Mouse (Mus musculus) spleen, adult 18-20 months (tissue): ENCODE results near the gene Il12b.

ENCODE experiments used
- DNase-seq, 2 experiments: peaks; one replicate each; pipeline ENCODE4 v3.0.0; 2022; ENCODE audit warnings: mixed read lengths in 2 of 2

The Il12b gene

DNA sequence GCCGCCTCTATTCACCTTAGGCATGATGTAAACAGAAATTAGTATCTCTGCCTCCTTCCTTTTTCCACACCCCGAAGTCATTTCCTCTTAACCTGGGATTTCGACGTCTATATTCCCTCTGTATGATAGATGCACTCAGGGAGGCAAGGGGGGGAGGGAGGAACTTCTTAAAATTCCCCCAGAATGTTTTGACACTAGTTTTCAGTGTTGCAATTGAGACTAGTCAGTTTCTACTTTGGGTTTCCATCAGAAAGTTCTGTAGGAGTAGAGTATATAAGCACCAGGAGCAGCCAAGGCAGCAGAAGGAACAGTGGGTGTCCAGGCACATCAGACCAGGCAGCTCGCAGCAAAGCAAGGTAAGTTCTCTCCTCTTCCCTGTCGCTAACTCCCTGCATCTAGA is at the start of gene Il12b:
Gene Il12b (plus strand): TSS at position 301 of the 400 bp plus-strand sequence.
- DNase-seq, result no peak

DNA sequence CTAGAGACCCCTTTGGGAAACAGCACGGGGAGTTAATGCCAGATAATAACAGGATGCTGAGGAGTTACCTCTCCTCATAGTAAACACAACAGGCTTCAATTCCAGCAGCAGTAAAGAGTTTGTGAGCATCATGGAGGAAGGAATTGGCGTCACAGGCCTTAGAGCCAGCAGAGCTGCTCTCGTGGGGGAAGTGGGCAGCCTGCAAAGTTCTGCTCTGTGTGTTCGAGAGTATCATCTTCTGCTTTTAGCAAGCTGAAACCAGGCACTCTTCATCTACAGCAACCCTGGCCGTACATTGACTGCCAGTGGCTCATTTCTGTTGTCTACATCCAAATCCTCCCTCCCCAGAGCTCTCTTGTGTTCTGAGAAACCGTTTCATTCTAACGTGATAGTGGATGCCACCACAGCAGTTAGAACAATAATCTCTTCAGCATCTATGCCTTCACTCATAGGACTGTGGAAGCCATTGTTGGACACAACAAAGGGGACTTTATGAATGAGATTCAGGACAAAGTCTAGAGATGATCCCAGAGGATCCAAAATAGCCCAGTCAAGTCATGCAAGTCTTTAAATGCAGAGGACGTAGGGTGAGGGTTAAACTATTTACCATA is 44.9 kb upstream of the Il12b start:
- DNase-seq, result no peak

DNA sequence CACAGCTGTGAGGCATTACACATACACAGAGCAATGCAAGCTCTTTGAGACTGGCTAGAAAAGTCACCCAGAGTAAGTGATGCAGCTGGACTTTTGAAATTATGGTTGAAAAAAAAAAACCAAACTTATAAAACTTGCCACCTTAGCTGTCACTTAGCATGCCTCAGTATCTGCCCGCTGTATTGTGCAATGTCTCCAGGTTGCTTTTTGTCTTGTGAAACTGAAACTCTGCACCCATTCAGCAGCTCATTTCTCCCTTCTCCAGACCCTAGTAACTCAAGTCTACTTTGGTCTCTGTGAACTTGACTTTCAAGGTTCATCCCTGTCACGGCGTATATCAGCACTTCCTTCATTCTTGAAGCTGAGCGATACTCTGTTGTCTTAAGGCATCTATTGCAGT is 43.7 kb upstream of the Il12b start:
- DNase-seq, result no peak

DNA sequence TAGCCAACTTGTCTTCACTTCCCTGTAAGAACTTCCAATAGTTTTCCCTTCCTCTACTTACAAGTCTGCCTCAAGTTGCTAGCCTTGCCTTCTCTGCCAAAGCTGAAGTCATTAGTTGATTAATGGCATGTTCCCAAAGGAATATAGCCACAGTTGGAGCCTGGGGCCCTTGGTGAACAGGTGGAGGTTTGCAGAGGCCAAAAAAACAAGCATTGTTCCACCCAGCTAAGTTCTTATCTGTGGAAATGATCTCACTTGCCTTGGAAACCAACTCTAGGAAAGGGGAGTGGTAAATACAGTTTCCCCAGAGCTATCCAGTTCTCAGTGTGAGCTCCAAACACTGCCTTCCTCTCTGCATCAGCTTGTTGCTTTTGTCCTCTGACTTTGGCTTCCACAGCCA is 35.3 kb upstream of the Il12b start:
- DNase-seq, result no peak

DNA sequence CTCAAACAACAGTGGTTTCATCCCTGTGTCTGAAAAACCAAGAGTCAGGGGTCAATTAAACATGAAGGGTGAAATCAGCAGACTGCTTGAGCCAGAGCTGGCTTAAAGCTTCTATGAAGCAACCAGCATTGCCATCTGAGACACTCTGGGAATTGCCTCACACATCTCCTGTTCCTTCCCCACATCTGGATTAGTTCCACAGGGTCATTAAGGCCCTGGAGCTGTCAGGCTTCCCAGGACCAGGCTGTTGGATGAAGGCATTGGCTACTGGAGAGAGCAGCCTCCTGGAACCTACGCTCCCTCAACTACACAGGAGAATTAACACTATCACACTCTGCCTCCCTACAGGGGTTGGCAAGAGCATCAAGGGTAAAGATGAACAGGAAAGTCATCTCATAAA is 32.2 kb upstream of the Il12b start:
- DNase-seq, result no peak

DNA sequence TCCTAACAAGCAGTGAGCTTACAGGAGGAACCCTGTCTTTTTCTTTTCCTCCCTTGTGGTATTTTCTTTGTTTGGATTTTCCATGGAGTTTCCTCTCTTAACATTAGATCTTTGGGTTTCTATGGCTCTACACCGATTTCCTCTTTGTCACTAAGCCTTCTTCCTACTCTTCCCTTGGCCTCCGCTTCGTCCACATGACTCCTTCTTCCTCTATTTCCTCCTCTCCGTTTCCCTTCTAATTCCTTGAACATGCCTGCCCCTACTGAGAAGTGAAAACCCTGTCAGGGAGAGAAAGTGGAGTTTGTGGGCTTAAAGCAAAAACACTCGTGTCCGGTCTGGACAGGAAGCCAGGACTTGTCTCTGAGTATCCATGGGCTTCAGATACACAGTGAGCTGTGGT is 27.0 kb upstream of the Il12b start:
- DNase-seq, result no peak

DNA sequence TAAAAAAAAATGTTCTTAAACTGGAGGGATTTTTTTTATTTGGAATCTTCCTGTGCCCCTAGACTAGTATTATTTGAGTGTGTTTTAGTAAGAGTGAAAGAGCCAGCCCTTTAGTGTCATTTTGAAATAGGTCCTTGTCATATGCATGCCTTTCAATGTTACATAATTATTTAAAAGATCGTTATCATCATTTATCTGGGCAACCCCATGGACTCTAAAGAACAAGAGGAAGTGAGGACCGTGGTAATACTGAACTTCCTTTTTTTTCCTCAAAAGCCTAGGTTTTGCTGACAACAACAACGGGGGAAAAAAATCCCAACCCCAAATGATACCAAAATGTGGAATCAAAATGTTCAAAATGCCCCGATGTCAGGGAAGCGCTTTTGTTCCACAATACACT is 22.0 kb upstream of the Il12b start:
- DNase-seq, result no peak

DNA sequence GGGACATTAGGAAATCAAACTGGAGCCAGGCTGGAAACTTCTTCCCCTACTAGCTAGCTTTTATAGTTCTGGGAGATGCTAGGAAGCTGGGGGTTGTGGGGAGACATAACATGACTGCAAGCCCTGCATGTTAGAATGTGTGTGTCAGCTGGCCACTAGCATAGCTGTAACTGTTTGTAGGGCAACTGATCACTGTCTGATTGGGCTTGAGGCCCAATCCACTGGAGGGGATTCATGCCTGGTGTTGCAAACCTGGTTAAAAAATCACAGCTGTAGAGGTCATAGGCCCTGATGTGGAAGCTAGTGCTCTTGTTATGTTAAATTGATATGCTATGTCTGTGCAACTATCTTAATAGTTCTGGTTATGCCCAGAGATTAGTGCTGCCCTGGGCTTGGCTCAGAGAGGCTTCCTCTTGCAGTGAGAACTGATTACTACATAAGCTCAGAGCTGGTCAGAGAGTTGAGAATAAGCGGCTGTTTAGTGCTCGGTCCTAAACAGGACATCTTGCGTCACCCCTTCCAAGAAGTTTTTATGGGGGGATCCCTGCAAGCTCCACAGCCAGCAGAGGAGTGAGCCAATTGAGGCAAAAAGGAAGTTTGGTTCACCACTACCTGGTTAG is 19.3 kb upstream of the Il12b start:
- no peak for DNase-seq

DNA sequence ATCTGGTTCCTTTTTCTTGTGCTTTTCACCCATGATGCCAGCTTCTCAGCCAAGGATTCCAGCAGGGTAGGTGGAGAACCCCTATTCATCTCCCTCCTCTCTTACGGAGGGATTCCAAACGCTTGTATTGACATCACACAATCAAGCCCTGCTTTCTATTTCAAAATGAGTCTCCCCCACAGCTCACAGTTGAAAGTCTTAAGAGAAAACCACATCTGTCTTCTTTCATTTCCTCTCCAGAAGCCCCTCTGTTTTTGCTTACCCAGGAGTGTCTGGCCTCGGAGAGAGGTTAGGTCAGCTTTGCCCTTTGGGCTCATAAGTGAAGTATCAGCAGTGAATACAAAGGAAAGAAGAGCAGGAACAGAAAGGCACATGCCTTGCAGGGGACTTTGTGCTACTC is 17.7 kb upstream of the Il12b start:
- DNase-seq, result no peak

DNA sequence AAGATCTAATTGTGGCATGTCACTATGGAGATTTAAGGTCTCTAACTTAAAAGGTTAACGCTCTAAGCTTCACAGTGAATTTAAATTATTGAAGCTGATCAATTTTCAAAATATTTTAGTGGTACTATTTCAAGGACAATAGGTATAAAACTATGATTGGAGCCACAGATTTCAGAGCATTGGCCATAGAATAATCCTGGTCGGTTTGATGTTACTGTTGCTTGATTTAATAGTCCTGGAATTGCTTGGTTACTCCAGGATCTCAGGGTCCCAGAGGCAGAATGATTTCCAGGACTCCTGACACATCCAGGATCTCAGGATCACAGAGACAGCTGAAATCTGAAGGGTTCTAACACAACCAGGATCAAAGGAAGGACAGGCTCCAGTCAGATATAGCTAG is 12.8 kb upstream of the Il12b start:
- no peak for DNase-seq

DNA sequence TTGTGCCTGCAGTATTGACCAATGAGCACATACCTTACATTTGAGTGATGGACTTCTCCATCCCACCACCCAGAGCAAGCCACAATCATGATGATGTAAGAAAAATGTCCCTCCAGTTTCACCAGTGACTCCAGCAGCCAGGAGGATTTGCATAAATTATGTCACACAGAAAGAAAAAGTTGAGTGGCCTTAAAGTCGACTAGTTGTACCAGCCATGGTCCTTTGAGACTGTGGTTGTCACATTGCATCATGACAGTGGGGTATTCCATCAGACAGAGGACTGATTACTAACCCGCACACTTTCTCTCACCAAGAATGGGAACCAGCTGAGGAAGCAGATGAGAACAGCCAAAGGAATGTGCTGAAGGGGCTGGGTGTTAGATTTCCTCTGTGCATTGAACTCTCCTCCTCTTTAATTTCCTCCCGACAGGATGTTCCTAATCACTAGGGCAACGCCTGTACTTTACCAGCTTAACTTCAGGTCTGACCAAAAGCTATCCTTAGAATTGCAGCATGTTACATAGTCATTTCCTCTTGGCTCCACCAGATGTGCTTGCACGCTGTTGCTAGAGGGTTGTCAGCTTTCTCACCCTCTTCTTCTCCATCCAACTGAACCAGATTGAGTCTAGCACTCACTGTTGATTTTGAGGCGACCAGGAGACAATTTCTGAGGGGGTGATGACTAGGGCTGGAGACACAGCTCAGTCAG is 9.7 kb upstream of the Il12b start:
- DNase-seq, result no peak

DNA sequence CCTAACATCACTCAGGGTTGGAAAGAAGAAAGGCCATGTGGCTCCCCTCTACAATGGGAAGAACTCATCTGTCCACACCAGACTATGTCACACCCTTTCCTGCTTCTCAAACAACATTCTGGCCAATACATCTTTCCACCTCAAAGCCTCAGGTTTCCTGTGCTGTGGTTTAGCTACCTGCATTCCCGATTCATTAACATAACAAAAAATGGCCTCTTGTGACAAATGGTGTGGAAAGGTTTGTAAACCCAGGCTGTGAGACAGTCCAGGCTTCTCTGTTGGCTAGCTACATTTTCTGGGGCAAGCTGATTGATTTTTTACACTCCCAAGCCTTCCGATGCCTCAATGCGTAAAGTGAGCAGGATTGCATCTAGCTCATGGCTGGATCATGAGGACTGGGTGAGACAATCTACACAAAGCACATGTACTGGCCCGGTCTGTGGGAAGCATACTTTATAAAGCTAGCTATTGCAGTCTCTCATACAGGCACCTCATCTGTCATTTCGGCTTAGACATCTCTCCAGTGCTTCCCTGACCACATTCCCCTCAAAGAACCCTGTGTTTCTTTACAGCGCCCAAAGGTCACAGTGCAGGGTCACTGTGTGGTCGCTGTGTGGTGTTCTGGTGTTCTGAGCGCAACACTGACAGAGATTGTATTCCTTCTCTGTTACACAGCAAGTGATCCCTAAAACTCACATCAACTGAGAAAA is 6.6 kb upstream of the Il12b start:
- no peak for DNase-seq

DNA sequence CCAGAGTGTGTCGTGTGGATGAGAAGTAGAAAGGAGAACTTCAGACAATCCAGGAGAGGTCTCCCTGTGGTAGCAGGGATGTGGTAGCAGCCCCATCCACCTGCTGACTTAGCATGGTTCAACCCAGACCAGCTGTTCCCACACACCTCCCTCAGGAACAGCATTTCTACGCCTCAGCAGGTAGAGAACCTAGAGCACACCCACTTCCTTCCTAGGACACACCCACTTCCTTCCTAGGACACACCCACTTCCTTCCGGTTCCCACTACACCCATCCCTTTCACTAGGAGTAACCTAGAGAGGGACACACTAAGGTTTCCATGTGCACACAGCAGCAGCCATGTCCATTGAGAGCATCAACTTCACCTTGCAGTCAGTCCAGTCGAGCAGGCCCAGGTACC is 4.5 kb upstream of the Il12b start:
- DNase-seq, result no peak

DNA sequence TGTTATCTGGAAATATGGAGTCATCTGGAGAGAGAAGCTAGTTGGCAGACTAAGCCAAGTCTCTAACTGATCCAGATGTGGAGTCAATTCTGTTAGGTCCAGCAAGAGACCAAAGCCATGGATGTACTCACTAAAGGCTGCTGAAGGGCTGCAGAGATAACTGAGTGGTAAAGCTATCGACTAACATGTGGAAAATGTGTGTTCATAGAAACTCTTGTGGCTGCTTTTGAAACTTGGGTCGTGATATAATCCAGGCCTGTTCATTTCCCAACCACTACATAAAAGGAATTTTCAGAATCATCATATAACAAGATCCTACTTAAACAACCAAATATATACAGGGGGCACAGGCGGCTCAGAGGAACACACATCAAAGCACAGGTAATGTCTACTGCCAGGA is 2.3 kb upstream of the Il12b start:
- DNase-seq, result no peak

DNA sequence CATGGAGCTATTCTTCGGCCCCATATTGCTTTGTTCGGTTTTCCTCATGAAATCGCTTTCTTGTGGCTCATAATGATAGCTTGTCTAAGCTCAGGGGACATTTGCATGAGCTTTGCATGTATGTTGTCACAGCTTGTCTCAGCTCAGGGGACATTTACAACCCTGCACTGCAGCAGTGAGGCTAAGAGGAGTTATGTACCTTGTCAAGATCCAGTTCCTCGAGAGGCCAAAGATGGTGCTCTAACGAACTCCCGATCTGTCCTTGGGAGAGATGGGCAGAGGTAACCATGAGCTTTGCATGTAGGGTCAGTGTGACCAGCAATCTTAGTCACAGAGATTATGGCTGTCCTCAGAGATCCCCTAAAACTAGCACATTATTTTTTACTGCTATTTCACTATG is 1.5 kb upstream of the Il12b start:
- no peak for DNase-seq

DNA sequence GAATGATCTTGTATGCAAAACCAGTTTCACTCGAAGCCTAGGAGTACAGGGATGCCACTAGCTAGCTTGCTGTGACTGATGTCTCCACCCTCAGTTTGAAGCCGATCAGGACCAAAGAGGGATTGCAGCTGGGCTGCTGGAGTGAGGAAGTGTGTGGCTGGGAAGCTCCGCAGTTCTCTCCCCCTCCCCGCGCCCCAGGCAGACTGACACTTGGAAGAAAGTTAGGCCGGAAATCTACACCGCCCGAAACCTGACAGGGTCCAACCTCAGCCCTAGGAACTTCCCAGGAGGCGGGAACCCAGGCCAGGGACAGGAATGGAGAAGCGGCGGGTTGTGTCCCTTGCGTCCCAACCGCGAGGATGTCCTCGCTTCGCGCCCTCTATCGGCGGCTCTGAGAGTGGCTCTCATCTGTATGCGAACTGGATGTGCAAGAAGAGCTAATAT is 1.1 kb upstream of the Il12b start:
- peak; percentile 45 to 73 for DNase-seq

DNA sequence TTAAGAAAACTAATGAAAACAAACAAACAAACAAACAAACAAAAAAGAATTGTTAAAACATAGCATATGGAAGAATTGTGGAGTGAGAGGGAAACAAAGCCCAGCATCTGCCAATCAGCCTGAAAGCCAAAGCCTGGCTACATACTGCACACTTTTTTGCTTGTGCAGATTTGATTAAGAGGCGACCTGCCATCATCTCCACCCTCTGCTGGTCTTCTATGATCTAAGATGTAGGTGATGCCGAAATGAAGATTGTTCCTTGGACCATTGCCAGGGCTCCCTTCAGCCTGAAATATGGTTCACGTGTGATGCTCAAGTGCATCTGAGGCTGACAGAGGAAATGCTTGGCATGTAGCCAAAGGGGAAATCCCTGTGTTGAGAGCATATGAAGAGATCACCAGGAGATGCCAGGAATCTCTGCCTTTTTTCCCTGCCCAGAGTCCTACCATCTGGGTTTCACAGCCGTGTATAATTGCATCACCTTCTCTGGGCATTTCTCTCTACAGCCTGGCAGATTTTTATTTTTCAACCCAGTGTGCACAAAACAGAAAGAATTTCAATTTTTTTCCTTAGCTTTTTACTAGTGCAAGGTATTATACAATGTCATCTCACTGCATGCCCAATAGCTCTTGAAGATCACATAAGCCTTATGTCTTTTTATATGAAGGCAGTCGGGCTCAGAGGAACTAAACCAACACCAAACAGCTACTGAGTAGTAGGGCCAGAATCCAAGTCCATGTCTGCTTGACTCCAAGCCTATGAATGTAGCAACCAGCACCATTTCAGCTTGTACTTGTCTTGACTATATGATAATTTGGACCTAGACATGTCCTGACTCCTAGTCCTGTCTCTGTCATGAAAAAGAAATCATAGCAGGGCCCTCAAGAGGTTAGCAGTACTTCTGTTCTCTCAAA is 2.0 kb downstream of the Il12b start:
- DNase-seq, result no peak

DNA sequence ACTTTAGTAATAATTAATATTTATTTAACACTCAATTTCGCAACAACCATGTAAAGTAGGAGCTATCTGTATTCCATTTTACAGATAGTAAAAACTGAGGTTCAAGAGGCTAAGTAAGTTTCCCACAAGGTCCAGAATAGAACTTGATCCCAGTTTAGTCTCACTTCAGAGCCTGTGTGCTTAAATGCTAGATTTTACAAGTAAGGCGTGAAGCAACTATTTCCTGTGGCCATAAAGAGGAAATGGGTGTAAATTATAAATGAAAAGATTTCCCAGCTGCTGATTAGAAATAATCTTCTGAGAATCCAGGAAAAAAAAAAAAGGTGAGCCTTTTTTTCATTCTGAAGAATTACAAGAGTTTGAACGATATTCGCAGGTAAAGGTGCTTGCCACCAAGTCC is 5.2 kb downstream of the Il12b start:
- no peak for DNase-seq

DNA sequence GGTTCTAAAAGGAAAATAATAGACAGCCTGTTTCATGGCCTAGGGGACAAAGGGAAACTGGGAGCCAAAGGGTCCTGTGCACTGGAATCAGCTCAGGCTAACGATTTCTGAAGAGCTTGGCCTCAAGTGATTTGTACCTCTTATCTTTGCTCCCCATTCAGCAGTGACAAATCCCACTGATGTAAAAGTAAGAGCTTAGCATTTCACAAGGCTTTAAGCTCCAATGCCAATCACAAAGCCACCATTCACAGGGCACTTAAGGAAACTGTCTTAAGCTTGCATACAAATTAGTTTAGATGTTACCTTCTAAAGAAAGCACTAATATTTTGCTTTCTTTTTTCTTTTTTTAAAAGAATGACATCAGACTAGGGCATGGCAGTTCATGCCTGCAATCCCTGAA is 6.1 kb downstream of the Il12b start:
- no peak for DNase-seq

DNA sequence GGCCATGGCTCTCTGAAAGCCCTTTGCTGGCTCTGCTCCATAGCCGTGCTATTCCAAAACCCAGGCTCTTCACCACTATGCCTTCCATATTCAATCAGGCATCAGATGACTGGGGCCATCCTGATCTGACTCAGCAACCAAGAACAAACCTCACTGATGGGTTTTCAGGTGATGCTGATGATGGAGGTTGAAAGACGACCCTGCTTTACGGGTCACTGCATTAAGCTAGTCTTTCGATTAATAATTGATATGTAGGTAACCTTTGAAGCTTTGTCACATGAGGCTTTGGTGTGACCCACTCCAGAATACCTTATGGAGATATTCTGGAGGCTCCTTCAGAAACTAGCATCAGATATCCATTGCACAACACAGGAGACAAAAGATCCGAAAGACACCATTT is 6.6 kb downstream of the Il12b start:
- no peak for DNase-seq

DNA sequence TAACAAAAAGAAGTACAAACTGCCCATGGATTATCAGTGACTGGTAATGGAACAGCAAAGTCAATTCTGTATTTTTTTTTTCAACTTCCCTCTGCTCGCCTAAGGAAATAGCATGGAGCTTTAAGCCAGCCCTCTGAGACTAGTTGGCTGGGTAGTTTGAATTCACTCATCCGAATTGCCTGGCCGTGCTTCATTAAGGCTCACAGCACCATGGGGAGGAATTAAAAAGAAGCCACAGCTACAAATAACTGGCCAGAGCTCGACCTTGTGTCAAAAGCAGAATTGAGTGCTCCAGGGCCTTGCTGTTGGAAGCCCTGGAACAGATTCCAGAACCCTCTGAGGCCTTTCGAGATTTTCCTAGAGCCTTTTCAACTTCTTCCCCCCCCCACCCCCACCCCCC is 8.8 kb downstream of the Il12b start:
- no peak for DNase-seq

DNA sequence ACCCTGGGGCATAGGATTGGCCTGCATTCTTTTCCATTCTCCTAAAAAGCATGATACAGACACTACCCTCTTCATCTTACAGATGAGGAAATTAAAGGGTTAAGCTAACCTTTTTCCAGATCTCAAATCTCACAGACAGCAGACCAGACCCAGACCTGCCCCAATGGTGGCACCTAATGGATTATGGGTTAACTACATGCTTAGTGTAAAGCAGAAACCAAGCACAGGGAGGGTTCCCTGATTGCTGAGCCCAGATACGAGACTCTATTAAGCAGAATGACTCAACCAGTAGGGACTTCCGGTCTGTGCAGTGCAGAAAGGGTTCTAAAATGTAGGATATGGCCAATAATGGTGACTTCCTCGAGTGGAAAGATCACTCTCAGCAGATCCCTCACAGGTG is 10.6 kb downstream of the Il12b start:
- DNase-seq, result no peak

DNA sequence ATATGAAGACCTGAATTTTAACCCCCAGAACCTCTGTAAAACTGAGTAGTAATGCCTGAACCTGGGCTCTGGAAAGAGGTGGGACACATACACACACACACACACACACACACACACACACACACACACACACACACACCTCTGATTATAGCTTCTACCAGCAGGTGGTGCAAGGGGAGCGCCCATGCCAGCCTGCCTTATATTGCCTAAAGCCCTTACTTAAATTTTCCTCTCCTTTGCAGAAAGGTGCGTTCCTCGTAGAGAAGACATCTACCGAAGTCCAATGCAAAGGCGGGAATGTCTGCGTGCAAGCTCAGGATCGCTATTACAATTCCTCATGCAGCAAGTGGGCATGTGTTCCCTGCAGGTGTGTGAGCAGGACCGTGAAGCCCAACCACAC is 12.4 kb downstream of the Il12b start:
- DNase-seq, result peak in 1 of 2 experiments; percentile 35
